Mouse (Mus musculus): Measurements from ENCODE around the gene Ptrh1.

The Ptrh1 gene

GRCm38 (mm10) chr2:32775359-32776074 is at the start of gene Ptrh1, which contains the start of gene Ttc16:
Gene Ptrh1 (plus strand): TSS chr2:32775786.
Gene Ttc16 (minus strand): TSS chr2:32775633.
- peak; percentile 94 for DNase-seq (ENCODE audit: low read depth)

GRCm38 (mm10) chr2:32727435-32727834 is 48.2 kb upstream of the Ptrh1 start:
- peak; percentile 84 for DNase-seq (ENCODE audit: low read depth)

DNA sequence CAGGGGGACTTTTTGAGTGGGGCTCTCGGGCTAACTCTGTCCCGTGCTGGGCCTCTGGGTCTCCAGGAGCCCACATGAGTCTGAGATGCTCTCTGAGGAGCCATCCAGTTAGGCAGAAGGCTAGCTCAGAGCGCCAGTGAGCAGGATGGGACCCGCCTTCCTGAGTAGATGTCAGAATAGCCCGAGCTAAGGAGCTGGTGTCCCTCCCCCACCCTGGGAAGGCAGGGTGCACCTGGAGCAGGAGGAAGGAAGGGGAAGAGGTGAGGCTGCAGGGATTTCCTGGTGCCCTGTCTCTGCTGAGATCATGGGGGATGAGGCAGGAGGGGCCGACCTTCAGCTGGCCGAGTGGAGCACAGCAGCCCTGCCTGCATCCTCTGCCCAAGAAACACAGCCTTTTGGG is 47.1 kb upstream of the Ptrh1 start:
- no peak for DNase-seq (ENCODE audit: low read depth)

- no peak for DNase-seq (ENCODE audit: low read depth)
These were observed 46.0 kb upstream of the Ptrh1 start for GRCm38 (mm10) chr2:32729547-32729946.

GRCm38 (mm10) chr2:32730854-32731253 is 44.7 kb upstream of the Ptrh1 start:
- no peak for DNase-seq (ENCODE audit: low read depth)

DNA sequence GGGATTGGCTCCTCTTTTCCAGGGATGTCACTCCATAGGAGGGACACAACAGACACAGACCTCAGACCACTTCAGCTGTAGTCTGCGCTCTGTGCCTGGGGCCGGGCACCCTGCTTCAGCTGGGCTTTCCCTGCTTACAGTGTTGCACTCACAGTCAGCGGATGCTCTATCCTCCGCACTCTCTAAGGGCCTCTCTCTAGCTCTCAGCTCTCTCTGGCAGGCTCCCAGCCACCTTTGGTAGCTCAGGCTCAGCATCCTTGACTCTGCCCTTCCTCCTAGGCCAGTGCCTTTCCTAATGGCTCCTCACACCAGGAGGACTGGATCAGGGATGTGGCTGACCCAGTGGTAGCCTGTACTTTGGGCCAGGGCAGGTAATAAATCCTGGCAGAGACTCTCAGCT is 43.7 kb upstream of the Ptrh1 start:
- no peak for DNase-seq (ENCODE audit: low read depth)

GRCm38 (mm10) chr2:32732695-32733094 is 42.9 kb upstream of the Ptrh1 start:
- DNase-seq (ENCODE audit: low read depth) = no peak

DNA sequence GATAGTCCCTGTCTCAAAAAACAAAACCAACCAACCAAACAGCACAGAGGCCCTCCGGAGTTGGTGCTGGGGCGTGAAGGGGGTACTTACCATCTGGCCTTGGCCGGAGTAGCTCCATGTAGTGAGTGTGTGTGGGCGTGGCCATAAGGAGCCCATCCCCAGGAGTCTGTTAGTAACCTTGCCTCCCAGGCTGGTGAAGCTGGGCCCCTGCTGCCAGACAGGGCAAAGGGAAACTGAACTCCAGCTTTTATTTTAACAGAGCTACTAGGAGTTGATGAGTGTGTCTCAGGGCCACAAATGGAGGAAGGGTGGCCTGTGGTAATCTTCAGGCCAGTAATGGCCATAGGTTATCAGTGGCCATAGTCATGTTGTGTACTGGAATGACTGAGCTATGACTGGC is 41.1 kb upstream of the Ptrh1 start:
- no peak for DNase-seq (ENCODE audit: low read depth)

GRCm38 (mm10) chr2:32734933-32735332 is 40.7 kb upstream of the Ptrh1 start:
- no peak for DNase-seq (ENCODE audit: low read depth)

DNA sequence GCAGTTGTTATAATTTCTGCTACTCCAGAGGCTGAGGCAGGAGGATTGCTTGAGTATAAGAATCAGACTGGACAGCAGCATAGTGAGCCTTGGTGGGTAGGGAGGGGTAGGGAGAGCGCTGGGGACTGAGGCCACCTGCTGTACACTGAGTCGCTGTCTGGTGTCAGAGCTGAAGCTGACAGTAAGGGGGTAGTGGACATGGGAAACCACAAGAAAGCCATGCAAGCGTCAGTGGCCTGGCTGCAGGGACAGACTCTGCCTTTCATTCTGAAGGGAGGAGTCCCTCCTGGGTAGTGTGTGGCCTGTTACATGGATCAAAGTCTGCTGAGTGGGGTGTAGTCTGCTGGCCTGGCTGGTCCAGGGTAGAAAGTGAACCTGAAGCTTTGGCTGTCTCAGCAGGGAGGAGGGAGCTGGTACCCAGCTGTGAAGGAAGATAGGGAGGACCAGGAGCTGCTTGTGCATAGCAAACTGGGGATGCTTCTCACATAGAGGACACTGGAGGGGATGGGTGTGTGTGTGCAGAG is 39.2 kb upstream of the Ptrh1 start:
- DNase-seq (ENCODE audit: low read depth) = no peak

- no peak for DNase-seq (ENCODE audit: low read depth)
These were observed 38.6 kb upstream of the Ptrh1 start for GRCm38 (mm10) chr2:32737008-32737407.

GRCm38 (mm10) chr2:32739311-32739710 is 36.3 kb upstream of the Ptrh1 start:
- DNase-seq (ENCODE audit: low read depth) = no peak

- no peak for DNase-seq (ENCODE audit: low read depth)
These were observed 34.7 kb upstream of the Ptrh1 start, which contains the start of gene 6330409D20Rik for GRCm38 (mm10) chr2:32740916-32741272. Gene 6330409D20Rik (minus strand): TSS chr2:32741016.

- DNase-seq (ENCODE audit: low read depth) = no peak
These were observed 34.1 kb upstream of the Ptrh1 start for GRCm38 (mm10) chr2:32741273-32742172.

GRCm38 (mm10) chr2:32742173-32742531 is 33.4 kb upstream of the Ptrh1 start:
- DNase-seq (ENCODE audit: low read depth) = no peak

DNA sequence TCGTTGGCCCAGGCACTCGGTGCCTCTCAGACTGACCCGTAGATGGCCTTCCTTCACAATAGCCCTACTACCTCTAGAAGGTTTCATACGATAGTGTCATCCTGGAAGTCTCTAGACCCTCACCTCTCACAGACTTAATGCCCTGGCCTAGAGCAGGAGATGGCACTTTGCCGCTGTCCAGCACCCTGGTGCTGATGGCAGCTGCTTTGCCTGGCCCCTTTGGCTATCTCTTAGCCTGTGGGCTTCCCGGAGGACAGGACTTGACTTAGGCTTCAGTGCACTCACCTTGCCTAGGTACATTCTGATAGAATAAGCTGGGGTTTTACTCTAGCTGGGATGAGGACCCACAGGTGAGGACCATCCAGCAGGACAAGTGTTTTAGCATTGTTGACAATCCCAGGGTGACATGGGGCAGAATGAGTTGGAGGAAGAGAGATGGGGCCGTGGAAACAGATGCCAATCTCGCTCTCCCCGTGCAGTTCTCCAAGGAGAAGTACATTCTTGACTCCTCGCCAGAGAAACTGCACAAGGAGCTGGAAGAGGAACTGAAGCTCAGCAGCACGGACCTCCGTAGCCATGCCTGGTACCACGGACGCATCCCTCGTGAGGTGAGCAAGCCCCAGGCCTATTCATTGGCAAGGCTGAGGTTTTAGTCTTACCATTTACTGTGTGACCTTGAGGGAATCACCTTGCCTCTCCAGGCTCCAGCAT is 31.2 kb upstream of the Ptrh1 start:
- DNase-seq (ENCODE audit: low read depth) = no peak

GRCm38 (mm10) chr2:32749082-32749481 is 26.5 kb upstream of the Ptrh1 start:
- no peak for DNase-seq (ENCODE audit: low read depth)

DNA sequence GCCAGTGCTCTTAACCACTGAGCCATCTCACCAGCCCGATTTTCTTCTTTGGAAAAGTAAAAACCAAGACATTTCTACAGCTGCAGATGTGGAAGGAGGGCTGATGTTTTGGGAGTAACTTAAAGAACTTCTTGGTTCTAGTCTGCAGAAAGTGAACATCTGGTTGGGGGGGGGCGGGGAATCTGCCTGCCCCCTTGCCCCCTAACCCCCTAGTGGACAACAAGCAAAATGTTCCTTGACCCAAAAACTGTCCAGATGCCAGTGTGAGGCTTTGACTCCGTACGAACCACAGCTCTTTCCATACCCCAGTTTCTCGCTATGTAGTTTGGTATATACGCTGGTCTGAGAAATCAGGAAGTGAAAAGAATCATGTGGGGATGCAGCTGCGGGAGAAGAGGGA is 25.4 kb upstream of the Ptrh1 start:
- DNase-seq (ENCODE audit: low read depth) = no peak

DNA sequence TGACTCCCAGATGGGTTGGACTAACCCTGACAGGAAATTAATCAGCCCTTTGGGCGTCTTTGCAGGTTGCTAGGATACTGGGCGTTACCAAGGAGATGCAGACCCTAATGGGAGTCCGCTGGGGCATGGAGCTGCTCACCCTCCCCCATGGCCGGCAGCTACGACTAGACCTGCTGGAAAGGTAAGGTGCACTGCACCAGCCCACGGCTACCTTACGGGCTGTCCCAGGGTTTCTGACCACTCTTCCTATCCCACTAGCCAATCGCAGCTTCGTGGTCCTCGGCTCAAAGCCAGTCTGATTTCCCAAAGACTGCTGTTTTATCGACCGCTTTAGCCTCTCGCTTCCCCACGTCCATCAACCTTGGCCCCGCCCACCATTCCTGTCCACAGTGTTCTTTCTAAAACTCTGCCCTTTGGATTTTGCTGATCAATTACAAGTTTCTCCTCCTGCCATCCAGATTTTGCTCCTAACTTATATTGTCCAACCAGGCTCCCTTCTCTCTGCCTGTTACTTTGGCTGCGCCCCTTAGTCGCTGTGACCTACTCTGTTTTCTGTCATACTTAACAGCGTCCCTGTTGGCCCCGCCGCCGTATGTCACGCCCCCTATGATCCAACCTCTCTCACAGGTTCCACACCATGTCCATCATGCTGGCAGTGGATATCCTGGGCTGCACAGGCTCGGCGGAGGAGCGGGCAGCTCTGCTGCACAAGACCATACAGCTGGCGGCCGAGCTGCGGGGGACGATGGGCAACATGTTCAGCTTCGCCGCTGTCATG is 24.5 kb upstream of the Ptrh1 start:
- peak; percentile 57 for DNase-seq (ENCODE audit: low read depth)

- no peak for DNase-seq (ENCODE audit: low read depth)
These were observed 23.9 kb upstream of the Ptrh1 start for GRCm38 (mm10) chr2:32751665-32752033.

DNA sequence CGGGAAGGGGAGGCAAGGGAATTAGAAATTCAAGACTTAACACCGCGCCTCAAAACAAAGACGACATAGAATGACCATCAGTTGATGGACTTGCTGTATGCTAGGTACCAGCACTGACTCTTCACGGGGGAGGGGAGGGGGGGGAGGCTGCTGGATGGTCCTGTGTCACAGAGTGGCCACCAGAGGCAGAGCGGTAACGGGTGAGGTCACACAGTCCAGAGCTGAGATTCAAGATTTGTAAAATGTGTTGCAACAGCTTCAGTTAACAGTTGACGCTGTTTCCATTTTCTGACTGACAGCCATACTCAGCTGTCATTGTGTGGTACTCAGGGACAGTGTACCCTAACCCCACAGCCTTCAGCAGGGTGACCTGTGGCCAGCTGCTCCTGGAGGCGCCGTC is 23.4 kb upstream of the Ptrh1 start:
- no peak for DNase-seq (ENCODE audit: low read depth)

DNA sequence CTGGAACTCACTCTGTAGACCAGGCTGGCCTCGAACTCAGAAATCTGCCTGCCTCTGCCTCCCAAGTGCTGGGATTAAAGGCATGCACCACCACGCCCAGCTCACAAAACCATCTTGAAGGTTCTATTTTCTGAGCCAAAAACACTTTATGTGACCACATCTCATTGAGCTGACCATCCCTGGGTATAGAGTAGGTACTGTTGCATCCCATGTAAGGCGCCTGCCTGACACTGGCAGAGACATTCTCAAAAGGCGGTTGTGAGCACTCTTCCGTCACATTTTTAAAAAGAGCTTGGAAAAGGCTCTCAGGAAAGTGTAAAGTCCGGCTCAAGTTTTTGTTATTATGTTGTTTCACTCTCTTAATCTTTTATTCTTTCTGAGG is 18.9 kb upstream of the Ptrh1 start:
- DNase-seq (ENCODE audit: low read depth) = no peak
